Mouse (Mus musculus): ENCODE results near the gene Cdkn2aipnl. TPM values are rescaled to one million over a fixed set of nuclear protein-coding genes. Genes with fewer than 3 reads are reported as not detected.

Cdkn2aipnl gene
- polyA plus RNA-seq, 1 experiment from 2014 or later, result 122 TPM

GRCm38 (mm10) chr11:52011011-52011410, 43.5 kb downstream of the Cdkn2aipnl start:
- H3K9me3 ChIP-seq (ENCODE audit: control insufficient read depth, low read length), result no peaks in the 10 kb centered on the region
- no peak overlapping the region for H3K4me2 ChIP-seq (ENCODE audit: low read length)
- no peaks in the 10 kb centered on the region for H3K36me3 ChIP-seq (ENCODE audit: control insufficient read depth, insufficient read depth, low read length)
- peaks cover under 1% of the 10 kb centered on the region; the same call in 1 of the 2 replicates for H3K4me1 ChIP-seq (ENCODE audit: control insufficient read depth, insufficient read depth, low read depth, low read length)
- no peak overlapping the region for H3K27ac ChIP-seq (ENCODE audit: low read depth, low read length)
- no peak overlapping the region for H3K4me3 ChIP-seq (ENCODE audit: low read length)
- H3K27me3 ChIP-seq (replicated peaks; ENCODE audit: control insufficient read depth, insufficient read depth, low read length), result no peaks in the 10 kb centered on the region
- no peak for ATAC-seq
- H3K9ac ChIP-seq (ENCODE audit: low read depth, low read length), result no peak overlapping the region
- 92% methylated on average over 11 of the region's 11 CpGs for whole genome bisulfite sequencing

- 79% methylated on average over 5 of the region's 5 CpGs for WGBS
- Histone ChIP-seq H3K4me3 (ENCODE audit: low read length) (no peak overlapping the region), H3K27ac (ENCODE audit: low read depth, low read length) (no peak overlapping the region), H3K36me3 (ENCODE audit: control insufficient read depth, insufficient read depth, low read length) (no peaks in the 10 kb centered on the region), H3K9me3 (ENCODE audit: control insufficient read depth, low read length) (no peaks in the 10 kb centered on the region), H3K27me3 (replicated peaks; ENCODE audit: control insufficient read depth, insufficient read depth, low read length) (no peaks in the 10 kb centered on the region), H3K4me2 (ENCODE audit: low read length) (no peak overlapping the region), H3K9ac (ENCODE audit: low read depth, low read length) (no peak overlapping the region), H3K4me1 (ENCODE audit: control insufficient read depth, insufficient read depth, low read depth, low read length) (no peaks in the 10 kb centered on the region)
- no peak for ATAC-seq
These were observed 44.1 kb downstream of the Cdkn2aipnl start for GRCm38 (mm10) chr11:52011541-52011940.

- Histone ChIP-seq H3K4me1 (ENCODE audit: control insufficient read depth, insufficient read depth, low read depth, low read length) (no peaks in the 10 kb centered on the region), H3K9ac (ENCODE audit: low read depth, low read length) (no peak overlapping the region), H3K4me3 (ENCODE audit: low read length) (no peak overlapping the region), H3K4me2 (ENCODE audit: low read length) (no peak overlapping the region), H3K27ac (ENCODE audit: low read depth, low read length) (no peak overlapping the region), H3K36me3 (ENCODE audit: control insufficient read depth, insufficient read depth, low read length) (peaks cover 2% of the 10 kb centered on the region; the same call in 1 of the 2 replicates), H3K27me3 (replicated peaks; ENCODE audit: control insufficient read depth, insufficient read depth, low read length) (no peaks in the 10 kb centered on the region), H3K9me3 (ENCODE audit: control insufficient read depth, low read length) (no peaks in the 10 kb centered on the region)
- WGBS, result 85% methylated on average over 9 of the region's 9 CpGs
- no peak for ATAC-seq
These were observed 50.8 kb downstream of the Cdkn2aipnl start for GRCm38 (mm10) chr11:52018217-52018616.

Other genes with a start within 250 kb of the Cdkn2aipnl start
- 12.0 and 15.0 TPM in 2 replicates for gene Sec24a, start 204.0 kb upstream of the Cdkn2aipnl start, polyA plus RNA-seq (2015; fragmentation: Nextera tagmentation; extraction: Ambion mirVana)
- gene Sar1b, start 204.0 kb upstream of the Cdkn2aipnl start, polyA plus RNA-seq (2015; fragmentation: Nextera tagmentation; extraction: Ambion mirVana), result 207 and 222 TPM in 2 replicates
- gene Jade2, start 110.0 kb upstream of the Cdkn2aipnl start, polyA plus RNA-seq (2015; fragmentation: Nextera tagmentation; extraction: Ambion mirVana), result 1.1 TPM in 2 replicates
- gene Ube2b, start 33.1 kb downstream of the Cdkn2aipnl start, polyA plus RNA-seq (2015; fragmentation: Nextera tagmentation; extraction: Ambion mirVana), result 219 and 224 TPM in 2 replicates
- 29.4 and 30.3 TPM in 2 replicates for gene Cdkl3, start 36.6 kb downstream of the Cdkn2aipnl start, polyA plus RNA-seq (2015; fragmentation: Nextera tagmentation; extraction: Ambion mirVana)
- gene Ppp2ca, start 131.0 kb downstream of the Cdkn2aipnl start, polyA plus RNA-seq (2015; fragmentation: Nextera tagmentation; extraction: Ambion mirVana), result 124 and 125 TPM in 2 replicates
- not detected in 2 replicates for gene Olfr1373, start 177.9 kb downstream of the Cdkn2aipnl start, polyA plus RNA-seq (2015; fragmentation: Nextera tagmentation; extraction: Ambion mirVana)
- gene Olfr1371, start 246.3 kb downstream of the Cdkn2aipnl start, polyA plus RNA-seq (2015; fragmentation: Nextera tagmentation; extraction: Ambion mirVana), result not detected in 2 replicates

Data from hindbrain, embryonic 16.5 days (tissue).